Mouse (Mus musculus): Measurements from ENCODE around the gene Cpb2.

DNA sequence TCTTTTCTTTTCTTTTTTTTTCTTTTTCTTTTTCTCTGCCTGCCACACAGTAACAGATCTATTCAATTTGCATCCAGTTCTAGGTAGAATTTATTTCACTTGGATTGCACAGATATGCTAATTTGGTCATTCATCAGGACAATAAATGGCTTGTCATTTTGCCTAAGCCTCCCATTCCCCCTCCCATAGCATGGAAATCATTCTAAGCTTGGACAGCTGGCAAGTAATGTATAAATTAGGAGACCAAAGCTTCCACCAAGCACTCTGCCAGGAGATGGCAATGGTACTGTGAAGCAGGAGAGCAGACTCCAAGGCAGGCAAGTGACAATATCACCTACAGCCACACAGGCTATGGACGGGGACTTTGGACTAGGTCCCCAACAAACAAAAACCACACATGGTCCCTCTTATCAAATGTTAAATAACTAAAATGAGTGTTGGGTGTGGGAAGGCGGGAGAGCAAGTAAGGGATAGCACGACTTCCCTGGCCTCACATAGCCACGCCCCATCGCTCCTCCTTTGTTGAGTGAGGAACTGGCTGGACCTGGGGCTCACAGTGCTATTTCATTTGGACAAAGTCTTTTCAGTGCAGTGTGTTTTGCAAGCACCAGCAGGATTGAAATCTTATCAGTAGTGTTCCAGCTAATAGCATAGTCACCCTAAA lies 22.7 kb upstream of the Cpb2 start:
- TF ChIP-seq CTCF (IDR thresholded peaks at IDR 0.05; ENCODE audit: low read depth), result no peak
- TF ChIP-seq EP300 (IDR thresholded peaks at IDR 0.05; ENCODE audit: low read depth), result no peak

All from heart, postnatal 0 days (tissue).